Mouse (Mus musculus): Measurements from ENCODE around the gene Cpeb4.
A peak's percentile ranks its signal among the peaks of the same experiment; 100 is the strongest.
"Not testable (repeated sequence)": the region's sequence is repeated elsewhere in the genome, so short reads cannot be mapped to it uniquely, and the experiment has no call there.

The Cpeb4 gene

GRCm38 (mm10) chr11:31871911-31872310 lies at the start of gene Cpeb4:
TSS of gene Cpeb4 (plus strand) at chr11:31872211.
- DNase-seq (ENCODE audit: low spot score in 2 of 2): no peak

GRCm38 (mm10) chr11:31822556-31822955 lies 49.5 kb upstream of the Cpeb4 start:
- DNase-seq (ENCODE audit: low spot score in 2 of 2): no peak

- no peak for DNase-seq (ENCODE audit: low spot score in 2 of 2)
These were observed 48.5 kb upstream of the Cpeb4 start for GRCm38 (mm10) chr11:31823513-31823912.

- DNase-seq (ENCODE audit: low spot score in 2 of 2): peak; percentile 39 to 51
These were observed 47.4 kb upstream of the Cpeb4 start for GRCm38 (mm10) chr11:31824504-31825166.

GRCm38 (mm10) chr11:31828011-31828770 lies 43.8 kb upstream of the Cpeb4 start:
- DNase-seq (ENCODE audit: low spot score in 2 of 2): no peak

GRCm38 (mm10) chr11:31828771-31829072 lies 43.3 kb upstream of the Cpeb4 start:
- no peak for DNase-seq (ENCODE audit: low spot score in 2 of 2)

GRCm38 (mm10) chr11:31830213-31831151 lies 41.5 kb upstream of the Cpeb4 start:
- DNase-seq (ENCODE audit: low spot score in 2 of 2): no peak

- no peak for DNase-seq (ENCODE audit: low spot score in 2 of 2)
These were observed 40.6 kb upstream of the Cpeb4 start for GRCm38 (mm10) chr11:31831451-31831850.

- DNase-seq (ENCODE audit: low spot score in 2 of 2): no peak
These were observed 40.0 kb upstream of the Cpeb4 start for GRCm38 (mm10) chr11:31831983-31832382.

GRCm38 (mm10) chr11:31832439-31832980 lies 39.5 kb upstream of the Cpeb4 start:
- DNase-seq (ENCODE audit: low spot score in 2 of 2): no peak

- DNase-seq (ENCODE audit: low spot score in 2 of 2): no peak
These were observed 38.5 kb upstream of the Cpeb4 start for GRCm38 (mm10) chr11:31833506-31833905.

- no peak for DNase-seq (ENCODE audit: low spot score in 2 of 2)
These were observed 36.7 kb upstream of the Cpeb4 start for GRCm38 (mm10) chr11:31835352-31835751.

- DNase-seq (ENCODE audit: low spot score in 2 of 2): no peak
These were observed 34.8 kb upstream of the Cpeb4 start for GRCm38 (mm10) chr11:31837243-31837642.

GRCm38 (mm10) chr11:31837753-31838152 lies 34.3 kb upstream of the Cpeb4 start:
- DNase-seq (ENCODE audit: low spot score in 2 of 2): no peak

- DNase-seq (ENCODE audit: low spot score in 2 of 2): no peak
These were observed 33.4 kb upstream of the Cpeb4 start for GRCm38 (mm10) chr11:31838442-31839083.

- no peak for DNase-seq (ENCODE audit: low spot score in 2 of 2)
These were observed 32.9 kb upstream of the Cpeb4 start for GRCm38 (mm10) chr11:31839084-31839460.

GRCm38 (mm10) chr11:31842171-31842959 lies 29.6 kb upstream of the Cpeb4 start:
- no peak for DNase-seq (ENCODE audit: low spot score in 2 of 2)

- no peak for DNase-seq (ENCODE audit: low spot score in 2 of 2)
These were observed 28.7 kb upstream of the Cpeb4 start for GRCm38 (mm10) chr11:31843177-31843833.

GRCm38 (mm10) chr11:31843834-31844188 lies 28.2 kb upstream of the Cpeb4 start:
- DNase-seq (ENCODE audit: low spot score in 2 of 2): peak; percentile 53 to 68

GRCm38 (mm10) chr11:31845111-31845510 lies 26.9 kb upstream of the Cpeb4 start:
- DNase-seq (ENCODE audit: low spot score in 2 of 2): not testable (repeated sequence)

Measured in spleen, postnatal 14 days (tissue).